Mouse (Mus musculus) urinary bladder, adult 2 months (tissue): ENCODE data around the gene D13Ertd608e. TPM values are rescaled to one million over a fixed set of nuclear protein-coding genes. Genes with fewer than 3 reads are reported as not detected.
"Not testable (repeated sequence)": the region's sequence is repeated elsewhere in the genome, so short reads cannot be mapped to it uniquely, and the experiment has no call there.

Experiments
- DNase-seq: peaks from one replicate; pipeline ENCODE4 v3.0.0; 2022; ENCODE audit warnings: low spot score
- polyA plus RNA-seq: library from polyadenylated mRNA; depleted of rRNA; stranded (reverse); fragments of >200 nt; gene quantifications from 2 replicates; pipeline ENCODE4 v1.2.3, GENCODE M21; 2012; rRNA removed

Gene D13Ertd608e
- polyA plus RNA-seq, result 0.15 and 0.22 TPM in 2 replicates

DNA sequence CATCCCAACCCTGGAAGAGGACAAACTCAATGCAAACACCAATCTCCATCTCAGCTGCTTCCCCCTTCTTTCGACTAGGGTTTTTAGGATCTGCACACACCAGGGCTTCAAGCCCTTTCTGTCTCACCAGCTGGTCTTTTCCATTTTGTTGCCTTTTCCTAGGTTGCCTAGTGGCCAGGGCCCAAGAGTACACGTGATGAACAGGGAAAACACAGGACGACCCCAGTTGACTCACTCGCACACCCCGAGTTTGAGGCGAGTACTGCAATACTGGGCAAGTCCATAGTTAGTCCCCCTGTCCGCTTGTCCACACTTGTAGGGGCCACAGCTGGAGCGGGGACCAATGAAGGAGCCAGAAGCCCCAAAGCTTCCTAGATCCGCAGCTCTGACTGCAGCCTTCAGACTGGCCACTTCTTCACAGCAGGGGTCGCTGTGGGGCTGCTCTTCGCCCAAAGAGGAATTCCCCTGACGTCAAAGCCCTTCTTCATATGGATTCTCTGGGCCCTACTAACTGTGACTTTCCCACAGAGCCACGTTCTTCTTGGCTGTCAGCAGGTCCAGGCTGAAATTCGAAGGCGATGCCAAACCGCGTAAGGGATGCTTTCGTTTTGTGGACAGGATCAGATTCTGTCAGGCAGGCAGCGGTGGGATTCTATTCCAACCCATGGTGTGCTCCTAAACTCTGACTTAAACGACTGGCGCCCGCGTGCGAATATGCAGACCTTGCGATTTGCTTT is at the start of gene D13Ertd608e:
D13Ertd608e (plus strand) TSS at position 687 of the 737 bp plus-strand sequence.
- DNase-seq, result not testable (repeated sequence)

DNA sequence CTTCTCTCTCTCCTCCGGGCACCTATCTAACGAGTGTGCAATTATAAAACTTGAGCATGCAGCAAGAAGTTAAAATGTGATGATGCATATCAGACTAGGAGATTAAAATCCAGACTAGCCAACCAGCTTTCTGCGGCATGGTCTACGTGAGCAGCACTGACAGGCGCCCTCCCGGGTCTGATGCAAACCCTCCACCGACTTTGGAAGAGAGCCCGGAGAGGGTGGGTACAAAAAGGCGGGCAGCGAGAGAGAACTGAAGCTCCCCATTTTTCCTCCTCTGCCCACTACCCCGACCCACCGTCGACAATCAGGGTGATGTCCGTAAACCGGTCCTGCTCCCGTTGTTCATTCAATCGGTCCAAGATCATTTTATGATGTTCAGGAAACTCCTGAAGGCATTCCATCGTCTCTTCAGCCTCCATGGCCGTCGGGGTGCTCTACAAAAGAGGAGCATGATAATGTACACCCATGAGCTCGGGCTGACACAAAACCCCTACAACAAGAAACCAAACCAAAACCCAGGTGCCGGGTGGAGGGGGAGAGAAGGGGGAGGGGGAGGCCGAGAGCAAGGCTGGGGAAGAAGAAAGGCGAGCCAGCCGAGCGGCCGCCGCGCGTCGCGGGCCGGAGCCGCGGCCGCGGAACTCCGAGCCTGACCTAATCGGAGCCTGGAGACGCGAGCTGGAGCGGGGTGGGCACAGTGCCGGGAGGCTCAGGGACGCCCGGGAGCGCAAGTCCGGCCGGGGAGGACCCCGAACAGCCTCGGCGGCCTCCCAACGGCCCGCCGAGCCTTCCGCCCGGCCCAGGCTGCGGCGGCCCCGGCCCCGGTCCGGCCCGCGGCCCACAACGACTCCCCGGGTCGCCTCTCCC is 45.7 kb upstream of the D13Ertd608e start:
- DNase-seq, result peak; percentile 67

DNA sequence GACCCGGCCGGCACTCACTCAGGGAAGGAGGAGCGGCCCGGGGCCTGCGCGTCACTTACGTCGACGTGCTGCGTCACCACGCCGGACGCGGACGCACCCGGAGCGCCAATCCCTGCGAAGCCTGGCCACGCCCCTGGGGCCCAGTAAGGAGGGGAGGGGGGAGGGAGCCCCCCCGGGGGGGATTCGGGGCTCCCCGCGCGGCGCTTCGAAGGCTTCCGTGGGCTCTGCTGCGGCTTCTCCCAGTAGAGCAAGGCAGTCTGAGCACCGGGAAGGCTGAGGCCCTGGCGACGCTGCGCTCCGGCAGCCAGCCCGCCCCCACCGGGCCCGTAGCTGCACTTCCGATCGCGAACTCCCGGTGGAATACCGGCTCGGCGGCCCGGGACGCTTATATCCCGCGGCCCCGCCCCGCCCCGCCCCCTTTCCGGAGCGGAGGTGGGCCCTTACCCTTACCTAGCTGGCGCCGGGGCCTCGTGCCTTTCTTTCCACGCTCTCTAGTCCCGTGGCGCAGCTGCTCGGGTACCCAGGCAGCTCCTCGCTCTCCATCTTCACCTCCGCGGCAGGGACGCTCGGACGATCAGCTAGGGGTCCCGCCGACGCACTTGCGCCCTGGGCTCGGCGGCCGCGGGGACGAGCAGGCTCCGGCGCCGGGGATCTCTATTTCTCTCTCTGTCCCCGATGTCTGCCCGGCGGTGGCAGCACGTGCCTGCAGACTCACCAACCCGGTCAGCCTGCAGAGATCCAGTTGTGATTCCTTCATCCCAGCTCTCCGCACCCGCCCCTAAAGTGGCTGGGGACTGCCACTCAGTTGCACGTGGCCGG is 44.8 kb upstream of the D13Ertd608e start, which contains the start of gene Zfp131:
Zfp131 (minus strand) TSS at position 129 of the 819 bp plus-strand sequence.
- peak; percentile 79 for DNase-seq

DNA sequence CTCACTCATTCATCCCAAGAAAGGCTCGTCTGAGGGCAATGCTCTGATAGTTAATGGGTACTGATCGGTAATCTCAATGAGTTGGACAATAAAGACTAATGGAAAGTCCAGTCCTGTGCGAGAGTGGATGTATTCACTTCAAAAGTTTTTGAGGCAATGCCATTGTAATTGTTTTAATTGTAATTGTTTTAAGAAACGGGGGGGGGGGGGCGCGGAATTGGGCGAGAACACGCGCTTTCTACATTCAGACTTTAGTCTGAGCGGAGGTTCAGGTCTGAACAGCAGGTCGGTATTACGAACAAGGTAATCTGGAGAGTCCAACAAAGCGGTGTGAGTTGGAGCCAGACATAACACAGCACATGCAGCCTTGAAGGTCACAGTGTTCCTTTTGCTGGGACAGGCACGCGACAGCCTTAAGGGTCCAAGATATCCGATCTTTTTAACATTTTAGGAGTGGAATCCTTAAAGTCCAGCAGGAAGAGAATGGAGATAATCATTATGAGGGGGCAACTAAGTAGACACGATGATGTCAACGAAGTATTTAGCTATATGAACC is 44.1 kb upstream of the D13Ertd608e start:
- DNase-seq, result no peak

DNA sequence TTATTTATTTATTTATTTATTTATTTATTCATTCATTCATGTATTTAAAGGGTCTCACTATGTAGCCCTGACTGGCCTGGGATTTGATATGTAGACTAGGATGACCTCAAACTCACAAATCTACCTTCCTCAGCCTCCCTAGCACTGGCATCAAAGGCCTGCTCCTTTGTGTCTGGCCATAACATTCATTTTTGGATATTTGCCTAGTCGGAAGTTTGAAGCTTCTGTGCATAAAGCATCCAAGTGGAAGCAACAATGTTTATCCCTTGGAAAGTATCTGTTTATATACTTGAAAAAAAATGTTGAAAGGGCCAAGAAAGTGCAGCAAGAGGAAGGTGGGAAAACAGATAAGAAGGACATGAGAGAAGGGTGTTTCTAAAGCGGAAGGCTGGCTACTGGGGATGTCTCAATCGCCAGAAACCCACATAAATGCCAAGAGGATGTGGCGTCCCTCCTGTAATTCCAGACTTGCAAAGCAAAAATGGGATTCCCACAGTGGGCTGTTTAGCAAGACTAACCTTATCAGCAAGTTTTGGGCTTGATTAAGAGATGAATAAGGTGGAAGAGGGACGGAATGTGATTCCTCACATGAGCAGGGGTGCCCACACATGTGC is 42.9 kb upstream of the D13Ertd608e start:
- no peak for DNase-seq

DNA sequence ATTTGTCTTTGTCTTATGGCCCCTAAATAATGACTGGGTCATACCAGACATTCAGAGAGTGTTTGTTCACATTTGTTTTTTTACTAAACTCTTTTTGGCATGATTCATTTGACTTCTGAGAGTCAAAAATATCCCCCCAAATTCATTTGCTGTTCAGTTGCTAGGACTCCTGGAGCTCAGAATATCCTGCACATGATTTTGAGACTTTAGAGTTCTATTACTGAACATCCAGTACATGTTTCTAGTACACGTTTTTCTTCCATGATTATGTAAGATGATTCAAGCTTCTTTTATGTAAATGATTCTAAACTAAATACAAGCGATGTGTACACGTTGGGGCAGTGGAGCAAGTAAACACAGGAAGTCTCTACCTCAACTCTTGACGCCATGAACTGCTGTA is 38.1 kb upstream of the D13Ertd608e start:
- DNase-seq, result no peak

DNA sequence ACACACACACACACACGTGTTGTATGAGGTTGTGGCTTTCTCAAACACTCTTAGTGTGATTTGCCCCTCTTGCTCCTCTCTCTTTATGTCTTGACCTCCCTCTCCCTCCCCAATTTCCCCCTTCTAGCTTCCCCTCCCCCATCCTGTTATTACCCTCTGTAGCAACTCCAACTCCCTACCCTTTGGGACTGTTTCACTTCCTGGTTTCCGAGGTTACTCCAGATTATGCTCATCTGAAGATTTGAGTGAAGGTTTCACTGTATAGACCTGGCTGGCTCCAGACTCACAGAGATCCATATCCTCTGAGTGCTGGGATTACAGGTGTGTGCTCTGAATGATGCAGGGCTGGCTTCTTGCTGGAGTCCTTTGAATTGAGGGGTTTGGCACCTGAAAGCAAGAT is 26.9 kb upstream of the D13Ertd608e start:
- DNase-seq, result no peak

DNA sequence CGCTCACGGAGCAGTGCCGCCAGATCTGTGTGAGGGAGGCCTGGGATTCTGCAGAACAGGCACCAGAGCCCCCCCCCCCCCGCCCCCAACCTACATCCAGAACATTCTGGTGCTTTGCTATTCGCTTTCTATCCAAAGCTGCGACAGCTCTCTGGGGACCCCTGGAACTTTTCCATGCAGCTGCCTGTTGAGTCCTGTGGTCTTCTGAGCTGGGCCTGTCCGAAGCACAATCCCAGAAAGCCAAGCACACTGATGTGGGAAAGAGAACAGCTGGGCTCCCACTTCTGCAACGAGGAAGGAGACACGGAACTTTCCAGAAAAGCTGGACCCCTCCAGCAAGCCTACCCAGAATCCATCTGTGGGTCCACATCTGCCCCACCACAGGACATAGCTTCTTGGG is 25.8 kb upstream of the D13Ertd608e start:
- DNase-seq, result no peak

DNA sequence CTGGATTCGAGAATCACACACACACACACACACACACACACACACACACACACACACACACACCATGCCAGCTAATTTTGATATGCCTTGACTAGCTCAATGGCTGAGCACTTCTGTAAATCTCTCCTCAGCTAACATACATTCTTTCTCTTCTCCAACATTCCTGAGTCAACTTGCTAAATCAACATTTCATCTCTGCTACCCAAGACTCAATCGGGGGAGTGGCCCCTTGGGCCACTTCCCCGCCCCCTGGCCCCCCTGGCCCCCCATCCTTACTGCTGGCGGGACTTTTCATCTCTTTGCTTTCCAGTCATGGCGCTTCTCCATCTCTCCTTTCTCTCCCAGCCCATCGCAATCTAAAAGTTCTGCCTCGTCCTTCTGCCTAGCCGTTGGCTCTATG is 19.0 kb upstream of the D13Ertd608e start:
- no peak for DNase-seq

DNA sequence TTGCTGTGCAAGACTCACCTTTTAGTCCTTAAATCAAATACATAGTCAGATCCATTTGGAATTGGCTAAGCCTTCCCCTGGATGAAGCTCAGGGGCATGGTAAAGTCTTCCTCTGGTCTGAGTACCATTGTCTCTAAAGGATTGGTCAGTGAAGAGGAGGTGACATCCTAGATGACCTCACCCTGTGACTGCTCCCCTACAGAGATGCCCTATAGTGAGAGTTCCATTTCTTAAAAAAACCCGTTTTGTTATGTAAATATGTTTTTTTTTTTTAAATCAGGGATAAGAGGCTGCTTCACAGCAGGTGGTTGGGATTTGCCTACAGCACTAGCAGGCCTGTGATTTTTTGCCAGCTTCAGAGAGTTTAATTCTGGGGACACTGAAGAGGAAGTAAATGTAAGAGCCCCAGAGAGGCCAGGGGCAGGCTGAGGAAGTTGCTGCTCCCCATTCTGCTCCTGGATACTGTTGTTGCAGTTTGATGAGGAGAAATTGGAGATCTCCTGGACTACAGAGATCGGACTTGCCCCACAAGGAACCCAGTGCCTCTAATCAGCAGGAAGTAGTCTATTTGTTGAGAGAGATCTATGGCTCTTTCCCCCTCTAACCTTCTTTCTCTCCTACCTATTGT is 18.1 kb upstream of the D13Ertd608e start:
- DNase-seq, result no peak

DNA sequence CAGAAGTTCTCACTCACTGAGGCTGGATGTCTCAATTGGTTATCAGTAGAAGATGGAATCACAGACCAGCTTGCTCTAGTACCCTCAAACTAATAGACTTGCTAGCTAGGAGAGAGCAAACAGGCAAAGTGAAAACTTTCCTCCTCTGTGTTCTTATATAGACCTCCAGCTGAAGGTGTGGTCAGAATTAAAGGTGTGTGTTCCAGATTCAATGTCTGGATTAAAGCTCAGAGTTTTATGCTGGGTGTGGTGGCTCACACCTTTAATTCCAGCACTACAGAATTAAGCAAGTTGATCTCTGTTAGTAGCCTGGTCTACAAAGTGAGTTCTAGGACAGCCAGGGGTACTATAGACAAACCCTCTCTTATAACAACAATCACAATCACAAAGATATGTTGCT is 5.7 kb upstream of the D13Ertd608e start, which contains the start of gene AF067063:
AF067063 (minus strand) TSS at position 101 of the 400 bp plus-strand sequence.
- not testable (repeated sequence) for DNase-seq

DNA sequence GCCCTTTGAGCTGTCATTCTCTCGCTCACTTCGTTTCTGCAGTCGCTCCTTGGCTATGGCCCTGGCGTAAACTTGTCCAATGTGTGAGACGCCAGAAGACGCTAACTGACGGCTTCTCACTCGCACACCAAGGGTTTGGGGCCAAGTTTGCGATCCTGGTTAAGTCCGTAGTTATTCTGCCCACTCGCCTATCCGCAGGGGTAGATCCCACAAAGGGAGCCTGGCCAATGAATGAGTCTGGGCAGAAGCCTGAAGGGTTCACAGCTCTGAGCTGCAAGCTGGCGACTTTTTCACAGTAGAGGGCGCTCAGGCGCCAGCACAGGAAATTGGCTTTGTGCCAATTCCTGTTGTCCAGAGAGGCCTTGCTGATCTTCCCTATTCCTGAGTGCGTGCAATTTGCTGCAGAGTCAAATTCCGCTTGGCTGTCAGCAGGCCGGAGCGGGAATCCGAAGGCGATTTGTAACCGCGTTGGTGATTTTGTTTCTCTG is 562 bp downstream of the D13Ertd608e start:
- DNase-seq, result not testable (repeated sequence)

DNA sequence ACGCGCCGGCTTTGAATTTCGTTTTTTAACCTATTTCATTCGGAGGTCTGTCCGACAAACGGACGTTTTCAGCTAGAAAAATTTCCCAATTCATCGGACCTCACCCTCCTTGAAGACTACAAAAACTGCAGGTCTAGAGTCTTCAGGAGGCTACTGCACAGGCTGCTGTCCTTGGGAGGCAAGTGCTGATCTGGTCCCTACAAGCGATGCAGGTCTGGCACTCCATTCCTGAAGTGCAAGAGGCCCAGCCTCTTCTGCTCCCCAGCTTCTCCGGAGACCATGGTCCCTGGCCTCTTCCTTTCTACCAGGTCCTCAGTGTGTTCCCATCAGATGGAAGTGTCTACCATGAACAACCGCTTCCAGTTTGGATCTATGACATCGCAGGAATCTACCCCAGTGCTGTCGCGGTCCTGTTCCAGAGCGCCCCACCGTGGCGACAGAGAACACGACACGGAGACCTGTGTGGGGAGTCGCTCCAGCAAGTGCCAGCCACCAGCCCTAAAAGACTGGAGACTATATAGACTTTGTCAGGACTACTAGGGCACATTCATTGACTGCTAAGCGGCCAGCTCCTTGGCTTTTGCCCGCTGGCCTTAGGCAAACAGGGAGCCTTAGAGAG is 2.0 kb downstream of the D13Ertd608e start:
- not testable (repeated sequence) for DNase-seq

DNA sequence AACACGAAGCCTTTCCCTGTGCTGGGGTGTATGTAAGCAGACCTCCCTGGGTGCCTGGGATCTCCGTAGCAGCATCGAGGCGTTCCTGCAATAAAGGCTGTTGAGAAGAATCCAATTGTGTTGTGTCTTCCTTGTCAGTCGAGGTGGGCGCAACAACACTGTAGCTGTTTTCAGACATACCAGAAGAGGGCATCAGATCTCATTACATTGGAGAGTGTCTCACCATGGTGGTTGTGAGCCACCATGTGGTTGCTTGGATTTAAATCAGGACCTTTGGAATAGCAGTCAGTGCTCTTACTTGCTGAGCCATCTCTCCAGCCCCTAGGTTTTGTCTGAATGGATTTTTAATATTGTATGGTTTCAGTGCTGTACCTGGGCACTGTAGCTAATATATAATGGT is 4.2 kb downstream of the D13Ertd608e start:
- DNase-seq, result not testable (repeated sequence)

DNA sequence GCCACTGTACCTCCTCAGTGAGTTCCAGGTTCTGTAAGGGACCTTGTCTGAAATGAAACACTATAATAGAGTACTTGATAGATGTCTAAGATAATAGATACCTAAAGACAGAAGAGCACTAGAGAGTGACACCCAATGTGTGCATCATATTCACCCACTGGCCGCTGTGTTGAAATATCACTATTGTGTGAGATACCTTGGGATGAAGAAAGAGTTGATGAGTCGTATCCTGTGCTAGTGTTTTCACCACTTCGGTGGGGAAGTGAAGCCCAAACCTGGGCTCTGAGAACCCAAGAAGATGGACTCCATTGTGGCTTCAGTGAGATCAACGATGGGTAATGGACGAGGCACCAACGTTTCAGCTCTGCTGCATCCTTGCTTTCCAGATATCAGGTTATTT is 26.6 kb downstream of the D13Ertd608e start:
- not testable (repeated sequence) for DNase-seq

DNA sequence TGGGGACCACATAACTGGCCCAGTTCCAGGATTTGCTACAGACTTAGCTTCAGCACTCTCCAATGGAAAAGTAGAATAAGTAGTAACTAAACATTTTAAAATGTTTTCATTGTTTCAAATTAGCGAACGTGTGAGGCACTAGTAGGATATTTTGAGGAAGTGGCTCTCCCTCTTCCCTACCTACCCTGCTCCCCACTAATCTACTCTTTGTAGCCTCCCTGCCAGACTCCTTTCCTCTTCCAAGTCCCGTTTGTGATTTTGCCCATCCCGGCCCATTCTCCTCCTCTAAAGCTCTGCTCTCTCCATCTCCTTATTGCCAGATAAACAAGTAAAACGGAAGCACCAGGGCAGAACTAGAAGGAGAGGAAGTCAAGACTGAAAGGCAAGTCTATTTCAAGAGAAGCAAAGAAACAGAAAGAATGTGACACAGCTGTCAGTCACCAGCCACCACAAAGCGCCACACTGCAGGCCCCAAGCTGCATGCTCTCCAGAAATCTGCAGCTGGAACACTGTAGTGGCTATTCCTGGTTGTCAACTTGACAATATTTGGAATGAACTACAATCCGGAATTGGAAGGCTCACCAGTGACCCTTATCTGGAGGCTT is 28.7 kb downstream of the D13Ertd608e start:
- DNase-seq, result not testable (repeated sequence)

DNA sequence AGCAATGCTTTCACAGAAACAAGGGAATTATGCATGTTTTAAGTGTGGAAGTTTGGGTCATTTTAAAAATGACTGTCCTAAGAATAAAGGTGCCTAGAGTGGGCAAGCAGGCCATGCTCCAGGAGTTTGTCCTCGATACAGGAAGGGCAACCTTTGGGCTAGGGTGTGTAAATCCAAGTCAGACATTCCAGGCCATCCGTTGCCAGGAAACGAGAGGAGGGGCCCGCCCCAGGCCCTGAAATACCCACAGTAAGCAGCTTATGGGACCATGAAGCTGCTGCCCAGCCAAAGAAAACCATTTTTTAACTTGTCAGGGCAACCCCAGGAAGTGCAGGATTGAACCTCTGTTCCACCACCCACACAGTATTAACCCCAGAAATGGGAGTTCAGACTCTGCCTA is 51.1 kb downstream of the D13Ertd608e start:
- not testable (repeated sequence) for DNase-seq

DNA sequence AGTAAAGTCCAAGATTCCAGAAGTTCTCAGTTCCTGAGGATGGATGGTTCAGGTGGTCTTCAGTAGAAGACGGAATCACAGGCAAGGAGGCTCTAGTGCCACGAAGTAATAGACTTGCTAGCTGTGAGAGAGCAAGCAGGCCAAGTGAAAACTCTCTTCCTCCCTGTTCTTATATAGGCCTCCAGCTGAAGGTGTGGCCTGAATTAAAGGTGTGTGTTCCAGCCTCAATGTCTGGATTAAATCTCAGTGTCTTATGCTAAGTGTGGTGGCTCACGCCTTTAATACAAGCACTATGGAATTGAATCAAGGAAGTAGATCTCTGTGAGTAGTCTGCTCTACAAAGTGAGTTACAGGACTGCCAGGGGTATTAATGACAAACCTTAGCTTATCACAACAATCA is 58.9 kb downstream of the D13Ertd608e start, which contains the start of gene Tcstv1:
Tcstv1 (minus strand) TSS at position 101 of the 400 bp plus-strand sequence.
- not testable (repeated sequence) for DNase-seq
